ENCODE assay signal across 8 mouse cellular contexts in genomic region chr19:5050047-5050905, GRCm38 (mm10). TPM values are rescaled to one million over a fixed set of nuclear protein-coding genes. Genes with fewer than 3 reads are reported as not detected.
DNase-seq lines count a peak whose midpoint lies in the region; ATAC-seq lines count a peak whose summit lies in the region.

Gene Rin1 (plus strand): TSS chr19:5050481.

- peak within 1 kb of the TSS; percentile 21; the same call in 1 of the 2 replicates for H3K27ac ChIP-seq in forebrain, embryonic 12.5 days
- no peak within 1 kb of the TSS for H3K27ac ChIP-seq in hindbrain, embryonic 13.5 days
- H3K27ac ChIP-seq in stomach, embryonic 15.5 days, result peak within 1 kb of the TSS; percentile 16

- peak; percentile 72 for DNase-seq in CD4-positive helper T cell, adult 2 months (ENCODE audit: low read depth, low spot score)
- peak; percentile 95 for DNase-seq in R1 (ENCODE audit: low read depth, low spot score)
- peak in 1 of 2 experiments; percentile 52 for DNase-seq in layer of hippocampus, postnatal 25 days (ENCODE audit: extremely low spot score in 1 of 2, low spot score in 1 of 2)
- peak; percentile 55 for DNase-seq in lung, postnatal 25 days (ENCODE audit: low spot score)
- no peak for DNase-seq in spleen, postnatal 4 days (ENCODE audit: low spot score in 2 of 2)

- H3K27me3 ChIP-seq in forebrain, embryonic 12.5 days, result peaks cover 48% of the 10 kb centered on the region
- H3K27me3 ChIP-seq in hindbrain, embryonic 13.5 days, result peaks cover 60% of the 10 kb centered on the region
- peaks cover 6% of the 10 kb centered on the region; the same call in 1 of the 2 replicates for H3K27me3 ChIP-seq in stomach, embryonic 15.5 days (replicated peaks)

- 19% methylated on average over 14 of the region's 14 CpGs for WGBS in forebrain, embryonic 12.5 days
- WGBS in hindbrain, embryonic 13.5 days, result 22% methylated on average over 13 of the region's 14 CpGs
- 16% methylated on average over 14 of the region's 14 CpGs for WGBS in stomach, embryonic 15.5 days

- H3K9ac ChIP-seq in forebrain, embryonic 12.5 days, result 0 out of 2 replicates have a peak within 1 kb of the TSS, but pooled peaks have one; percentile 22
- peak within 1 kb of the TSS; percentile 39 for H3K9ac ChIP-seq in hindbrain, embryonic 13.5 days
- no peak within 1 kb of the TSS for H3K9ac ChIP-seq in stomach, embryonic 15.5 days

- H3K9me3 ChIP-seq in forebrain, embryonic 12.5 days, result no peaks in the 10 kb centered on the region
- no peaks in the 10 kb centered on the region for H3K9me3 ChIP-seq in hindbrain, embryonic 13.5 days
- no peaks in the 10 kb centered on the region for H3K9me3 ChIP-seq in stomach, embryonic 15.5 days

- peak within 1 kb of the TSS; percentile 8; the same call in 1 of the 2 replicates for H3K4me2 ChIP-seq in forebrain, embryonic 12.5 days
- H3K4me2 ChIP-seq in hindbrain, embryonic 13.5 days, result peak within 1 kb of the TSS; percentile 17; the same call in 1 of the 2 replicates
- H3K4me2 ChIP-seq in stomach, embryonic 15.5 days, result peak within 1 kb of the TSS; percentile 51

- ATAC-seq in forebrain, embryonic 12.5 days (ENCODE audit: low FRiP score), result peak; percentile 50; the same call in 1 of the 2 replicates
- no peak for ATAC-seq in hindbrain, embryonic 13.5 days (ENCODE audit: low FRiP score)
- ATAC-seq in stomach, embryonic 15.5 days (ENCODE audit: insufficient read depth, low FRiP score, low read depth), result peak; percentile 36

- peak within 1 kb of the TSS; percentile 15; the same call in 1 of the 2 replicates for H3K4me3 ChIP-seq in forebrain, embryonic 12.5 days (replicated peaks)
- peak within 1 kb of the TSS; percentile 7; the same call in 1 of the 2 replicates for H3K4me3 ChIP-seq in hindbrain, embryonic 13.5 days
- peak within 1 kb of the TSS; percentile 35 for H3K4me3 ChIP-seq in stomach, embryonic 15.5 days (replicated peaks)

- peaks cover 43% of the 10 kb centered on the region for H3K36me3 ChIP-seq in forebrain, embryonic 12.5 days (replicated peaks)
- H3K36me3 ChIP-seq in hindbrain, embryonic 13.5 days, result peaks cover 48% of the 10 kb centered on the region
- 0 out of 2 replicates have a peak, but pooled peaks cover 18% of the 10 kb centered on the region for H3K36me3 ChIP-seq in stomach, embryonic 15.5 days

- peaks cover 22% of the 10 kb centered on the region for H3K4me1 ChIP-seq in forebrain, embryonic 12.5 days
- peaks cover 18% of the 10 kb centered on the region for H3K4me1 ChIP-seq in hindbrain, embryonic 13.5 days (replicated peaks)
- H3K4me1 ChIP-seq in stomach, embryonic 15.5 days, result peaks cover 16% of the 10 kb centered on the region

RNA-seq across cellular contexts. Expression of gene Rin1, which starts in this region (rescaled TPM):
- polyA plus RNA-seq in forebrain, embryonic 12.5 days (2016; fragmentation: Nextera tagmentation; extraction: Ambion mirVana), result 0.87 and 1.6 TPM in 2 replicates
- polyA plus RNA-seq in hindbrain, embryonic 13.5 days (2015; fragmentation: Nextera tagmentation; extraction: Ambion mirVana), result 1.1 and 1.5 TPM in 2 replicates
- 100 to 1,000 TPM; 109 to 114 TPM for total RNA-seq in layer of hippocampus, postnatal 25 days (2021)
- polyA plus RNA-seq in stomach, embryonic 15.5 days (2015; fragmentation: Nextera tagmentation; extraction: Ambion mirVana), result 2.3 and 3.6 TPM in 2 replicates

Comparison
In these comparisons a context has a peak if more than half of its experiments do, and no peak if none do; other contexts are left out.
1. DNase-seq: peak in CD4-positive helper T cell, adult 2 months (single experiment), R1 (single experiment) and lung, postnatal 25 days (single experiment); none in spleen, postnatal 4 days (0 of 2).
2. Peak in every context shown above with its lines, with median percentiles within 50 percentile points of each other: H3K4me2 ChIP-seq and H3K4me3 ChIP-seq.